Mouse (Mus musculus) myocyte (in vitro differentiated cells): ENCODE measurements around the gene Krt4.

Experiments used
- MYOD1 ChIP-seq, 3 experiments: IDR thresholded peaks; one replicate each; pipeline ENCODE4 v1.6.1; 2011; ENCODE audit warnings: control low read depth in 2 of 3, low read depth in 2 of 3, mild to moderate bottlenecking in 2 of 3, moderate library complexity in 1 of 3; ENCODE audit not compliant: insufficient read length in 2 of 3, control insufficient read depth in 1 of 3
- MYOG ChIP-seq, 3 experiments: IDR thresholded peaks; one replicate each; pipeline ENCODE4 v1.6.1; 2011; ENCODE audit warnings: control low read depth in 2 of 3, low read depth in 2 of 3, mild to moderate bottlenecking in 2 of 3; ENCODE audit not compliant: insufficient read length in 2 of 3, control insufficient read depth in 1 of 3, insufficient read depth in 1 of 3
- POLR2A ChIP-seq: IDR thresholded peaks from one replicate; pipeline ENCODE4 v1.6.1; 2011; ENCODE audit warnings: low read depth, mild to moderate bottlenecking, control low read depth, moderate library complexity; ENCODE audit not compliant: insufficient read length
- POLR2AphosphoS2 ChIP-seq: IDR thresholded peaks from one replicate; pipeline ENCODE4 v1.6.1; 2011; ENCODE audit warnings: low read depth, control low read depth; ENCODE audit not compliant: insufficient read length
- REST ChIP-seq: IDR thresholded peaks from one replicate; pipeline ENCODE4 v1.6.1; 2011; ENCODE audit warnings: mild to moderate bottlenecking, control low read depth, moderate library complexity; ENCODE audit not compliant: insufficient read depth, insufficient read length
- USF1 ChIP-seq: IDR thresholded peaks from one replicate; pipeline ENCODE4 v1.6.1; 2011; ENCODE audit warnings: low read depth, mild to moderate bottlenecking, control low read depth, moderate library complexity

DNA sequence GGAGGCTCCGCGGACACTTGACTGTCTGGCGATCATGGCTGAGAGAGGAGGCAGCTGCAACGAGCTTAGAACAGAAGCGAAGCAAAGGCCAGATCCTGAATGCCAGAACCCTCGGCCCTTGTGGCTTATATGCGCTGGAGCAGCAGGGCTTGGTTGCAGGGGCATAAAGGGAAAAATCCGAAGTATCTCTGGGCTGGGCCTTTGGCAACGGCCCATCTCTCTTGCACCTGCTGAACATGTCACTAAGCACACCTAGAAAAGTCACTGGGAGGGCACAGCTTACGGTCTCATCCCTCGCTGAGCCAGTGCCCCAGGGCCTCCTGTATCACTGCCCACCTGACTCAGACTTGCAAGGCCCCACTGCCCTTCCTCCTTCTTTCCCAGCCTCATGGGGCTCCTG is at the start of gene Krt4:
- no peak for TF ChIP-seq POLR2A
- no peak for TF ChIP-seq MYOG (IDR thresholded peaks at IDR 0.05; ENCODE audit: control insufficient read depth in 1 of 3, insufficient read depth in 1 of 3, insufficient read length in 2 of 3, low read depth in 2 of 3)
- no peak for TF ChIP-seq USF1
- TF ChIP-seq REST: no peak
- TF ChIP-seq MYOD1 (IDR thresholded peaks at IDR 0.05; ENCODE audit: control insufficient read depth in 1 of 3, insufficient read length in 2 of 3, low read depth in 2 of 3): no peak
- TF ChIP-seq POLR2AphosphoS2: no peak
